Mouse (Mus musculus): Measurements from ENCODE around the gene Hoxb6.

DNA sequence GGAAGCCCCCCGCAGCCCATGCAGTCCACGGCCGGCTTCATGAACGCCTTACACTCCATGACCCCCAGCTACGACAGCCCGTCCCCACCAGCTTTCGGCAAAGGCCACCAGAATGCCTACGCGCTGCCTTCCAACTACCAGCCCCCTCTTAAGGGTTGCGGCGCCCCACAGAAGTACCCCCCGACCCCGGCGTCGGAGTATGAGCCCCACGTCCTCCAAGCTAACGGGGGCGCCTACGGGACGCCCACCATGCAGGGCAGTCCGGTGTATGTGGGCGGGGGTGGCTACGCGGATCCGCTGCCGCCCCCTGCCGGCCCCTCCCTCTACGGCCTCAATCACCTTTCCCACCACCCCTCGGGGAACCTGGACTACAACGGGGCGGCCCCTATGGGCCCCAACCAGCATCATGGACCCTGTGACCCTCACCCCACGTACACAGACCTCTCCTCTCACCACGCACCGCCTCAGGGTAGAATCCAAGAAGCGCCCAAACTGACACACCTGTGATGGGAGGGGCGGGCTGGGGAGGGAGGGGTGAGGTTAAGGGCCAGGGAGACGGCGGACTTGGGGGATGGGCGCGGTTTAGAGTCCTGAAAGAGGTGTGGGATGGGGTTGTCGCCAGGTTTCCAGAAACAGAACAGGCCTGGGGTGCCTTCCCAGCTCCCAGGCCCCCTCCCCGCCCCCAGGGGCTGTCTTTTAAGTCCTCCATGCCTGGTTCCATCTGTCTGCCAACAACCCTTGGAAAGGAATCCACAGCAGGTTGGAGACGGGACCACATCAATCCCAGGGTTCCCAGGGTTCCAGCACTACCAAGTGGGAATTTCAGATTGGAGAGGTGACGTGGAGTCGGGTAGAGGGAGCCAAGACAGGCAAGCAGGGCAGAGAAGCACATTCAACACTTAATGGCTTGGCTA, 53.9 kb downstream of the Hoxb6 start:
- TF ChIP-seq CTCF (conservative IDR thresholded peaks at IDR 0.05; ENCODE audit: low read length) = no peak
- TF ChIP-seq NANOG (IDR thresholded peaks at IDR 0.05; ENCODE audit: borderline replicate concordance, low read length) = 0 out of 2 replicates have a peak, but pooled peaks have one; percentile 42
- TF ChIP-seq POU5F1 (IDR thresholded peaks at IDR 0.05; ENCODE audit: borderline replicate concordance, low read length) = no peak

Data from E14TG2a.4 (cell line).